Mouse (Mus musculus) liver, adult (tissue): ENCODE measurements at regions not wholly inside any gene's neighbourhood (a gene's known extent, or its start where the extent isn't known, plus 50 kb on each side); places are given as distances from the start of the nearest gene placed in this dataset.
A peak's percentile ranks its signal among the peaks of the same experiment; 100 is the strongest.

Source experiments
- GATA4 ChIP-seq: IDR thresholded peaks from 2 replicates; pipeline ENCODE4 v1.6.1; 2014; ENCODE audit warnings: mild to moderate bottlenecking, low read length; ENCODE audit not compliant: insufficient replicate concordance

DNA sequence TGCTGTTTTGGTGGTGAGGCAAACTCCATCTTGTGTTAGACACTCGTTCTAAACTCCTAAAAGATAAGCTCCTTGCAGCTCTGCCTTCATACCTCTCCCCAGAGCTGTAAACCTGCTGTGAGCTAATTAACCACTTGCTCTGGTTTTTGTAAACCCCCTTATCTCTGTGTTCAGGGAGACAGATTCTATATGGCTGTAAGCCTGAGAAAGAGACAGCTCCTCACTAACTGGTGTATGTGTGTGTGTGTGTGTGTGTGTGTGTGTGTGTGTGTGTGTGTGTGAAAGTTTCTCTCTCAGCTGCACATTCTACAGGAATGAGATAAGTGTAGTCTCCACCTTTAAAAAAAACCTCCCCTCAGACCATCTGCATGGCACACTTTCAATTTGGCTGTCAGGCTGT lies 126.7 kb upstream of the Slc39a10 start:
- no peak for TF ChIP-seq GATA4

DNA sequence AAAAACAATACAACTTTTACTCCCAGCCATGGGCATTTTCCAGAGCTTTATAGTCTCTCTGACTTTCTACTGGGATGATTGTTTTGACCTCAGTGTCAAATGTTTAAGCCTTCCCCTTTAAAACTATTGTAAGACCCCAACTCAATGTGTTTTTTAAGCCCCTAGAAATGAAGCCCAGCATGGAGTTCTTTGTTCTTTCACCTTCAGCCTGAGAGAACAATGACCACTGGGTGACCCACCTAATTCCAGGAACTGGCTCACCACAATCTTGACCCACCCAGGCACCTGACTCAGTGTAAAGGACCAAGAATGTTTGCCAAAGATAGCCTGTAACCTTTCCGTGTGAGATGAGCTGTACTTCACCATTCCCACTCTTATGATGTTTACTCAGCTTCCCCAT lies 121.9 kb upstream of the Slc39a10 start:
- no peak for TF ChIP-seq GATA4

DNA sequence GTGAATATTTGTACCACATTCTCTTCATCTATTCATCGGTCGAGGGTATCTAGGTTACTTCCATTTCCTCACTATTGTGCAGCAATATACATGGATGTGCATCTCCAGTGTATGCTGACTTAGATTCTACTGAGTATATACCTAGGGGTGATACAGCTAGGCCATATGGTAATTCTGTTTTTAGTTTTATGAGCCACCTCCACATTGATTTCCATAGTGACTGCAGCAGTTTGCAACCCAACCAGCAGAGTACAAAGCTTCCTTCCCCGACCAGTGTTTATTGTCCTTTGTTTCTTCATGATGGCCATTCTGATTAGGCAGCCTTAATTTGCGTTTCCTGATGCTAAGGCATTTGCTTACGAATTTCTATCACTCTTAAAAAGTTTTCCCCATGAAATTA lies 111.1 kb upstream of the Slc39a10 start:
- TF ChIP-seq GATA4, result no peak

DNA sequence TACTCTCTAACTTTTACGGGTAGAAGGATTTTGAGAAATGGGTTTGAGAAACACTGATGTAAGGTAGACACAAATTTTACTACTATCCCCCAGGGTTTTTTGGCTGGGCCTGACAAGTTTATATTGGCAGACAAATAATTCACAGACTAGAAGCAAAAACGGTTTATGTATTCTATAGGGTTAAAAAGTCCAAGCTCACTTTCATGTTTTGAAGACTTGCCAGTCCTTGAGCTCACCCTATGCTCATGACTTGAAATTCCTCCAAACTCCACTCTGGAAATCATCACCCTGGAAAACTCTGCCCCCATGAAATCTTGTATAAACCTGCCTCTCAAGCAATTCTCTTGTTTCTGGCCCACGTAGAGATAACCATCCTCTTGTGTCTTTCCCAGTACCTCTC lies 106.7 kb upstream of the Slc39a10 start:
- TF ChIP-seq GATA4, result no peak

DNA sequence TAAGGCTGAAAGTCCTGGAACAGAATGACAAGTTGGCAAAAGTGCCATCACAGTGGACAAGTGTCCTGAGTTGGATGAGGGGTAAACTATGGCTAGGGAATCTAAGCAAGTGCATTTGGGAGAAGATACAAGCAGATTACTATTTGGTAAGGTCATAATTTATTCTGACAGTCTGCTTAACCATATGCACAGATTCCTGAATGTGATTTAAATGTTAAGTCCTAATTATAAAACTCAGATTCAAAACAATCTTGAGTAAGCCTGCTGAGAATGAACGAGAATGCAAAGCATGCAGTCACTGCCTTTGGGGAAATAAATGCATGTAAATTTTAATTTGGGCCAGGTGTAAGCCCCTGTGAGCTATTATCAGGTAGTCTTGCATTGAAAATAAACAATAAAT lies 93.3 kb upstream of the Slc39a10 start:
- TF ChIP-seq GATA4, result no peak

DNA sequence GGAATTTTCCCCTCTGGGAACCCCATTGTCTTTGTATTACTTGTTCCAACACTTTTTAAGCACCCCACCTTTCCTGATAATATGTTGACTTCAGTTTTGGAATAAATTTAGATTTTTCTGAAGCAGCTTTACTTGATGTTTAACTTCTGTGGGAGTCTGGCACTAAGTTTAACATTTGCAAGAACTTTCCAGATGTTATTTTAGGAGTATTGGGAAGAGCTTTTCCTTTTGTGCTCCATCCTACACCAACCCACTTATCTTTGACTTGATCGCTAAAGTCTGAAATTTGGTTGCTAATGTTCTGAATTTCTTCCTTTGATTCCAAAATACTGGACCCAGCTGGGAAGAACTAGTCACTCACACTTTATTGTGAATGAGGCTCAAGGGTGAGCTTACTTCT lies 90.4 kb upstream of the Slc39a10 start:
- no peak for TF ChIP-seq GATA4

DNA sequence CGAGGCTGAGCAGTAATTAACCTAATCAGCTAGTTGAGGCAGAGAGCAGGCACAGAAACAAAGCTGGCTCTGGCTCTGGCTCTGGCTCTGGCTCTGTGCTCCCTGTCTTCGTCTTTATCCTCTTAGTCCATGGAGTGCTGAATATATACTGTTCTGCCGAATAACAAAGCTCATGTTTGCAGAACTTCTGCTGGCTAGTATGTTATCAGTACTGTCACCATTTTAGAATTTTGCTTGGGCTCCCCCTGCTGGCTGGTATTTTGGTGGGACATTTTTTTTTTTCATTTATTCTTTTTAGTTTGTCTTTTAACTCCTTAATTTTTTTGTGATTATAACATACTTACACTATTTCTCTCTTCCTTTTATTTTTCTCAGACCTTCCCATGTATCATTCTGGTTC lies 77.8 kb upstream of the Slc39a10 start:
- peak; percentile 36; the same call in 1 of the 2 replicates for TF ChIP-seq GATA4

DNA sequence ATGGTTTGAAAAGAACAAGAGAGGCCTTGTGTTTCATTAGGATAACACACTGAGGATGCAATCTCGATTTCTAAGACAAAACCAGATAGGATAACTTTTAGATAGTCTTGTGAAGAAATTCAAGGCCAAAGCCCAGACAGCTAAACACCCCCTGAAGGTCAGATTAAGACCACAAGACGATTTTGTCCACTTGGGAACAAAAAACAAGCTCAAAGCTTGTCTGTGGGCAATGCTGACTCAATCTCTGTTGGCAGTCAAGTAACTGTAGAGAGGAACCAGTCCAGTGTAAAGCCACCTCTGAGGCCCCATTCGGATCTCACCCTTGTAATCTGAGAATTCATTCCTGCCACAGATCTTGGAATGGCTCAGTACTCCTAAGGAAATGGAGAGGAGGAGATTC lies 75.7 kb upstream of the Slc39a10 start:
- TF ChIP-seq GATA4, result no peak

DNA sequence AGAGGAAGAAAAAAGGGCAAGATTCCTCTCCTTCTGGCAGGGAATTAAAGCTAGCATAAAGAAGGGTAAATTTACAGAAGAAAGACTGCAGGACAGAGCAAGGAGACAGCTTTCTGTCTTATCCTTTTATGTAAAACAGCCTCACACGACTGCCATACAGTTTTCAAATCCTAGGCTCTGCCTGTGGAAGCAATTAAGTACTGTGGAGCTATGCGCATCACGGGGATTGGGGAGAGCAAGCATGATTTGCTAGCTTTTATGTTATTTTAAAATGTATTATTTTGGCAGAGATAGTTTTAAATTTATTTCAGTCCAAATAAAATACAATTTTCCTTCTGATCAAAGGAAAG lies 74.2 kb upstream of the Slc39a10 start:
- TF ChIP-seq GATA4, result no peak

DNA sequence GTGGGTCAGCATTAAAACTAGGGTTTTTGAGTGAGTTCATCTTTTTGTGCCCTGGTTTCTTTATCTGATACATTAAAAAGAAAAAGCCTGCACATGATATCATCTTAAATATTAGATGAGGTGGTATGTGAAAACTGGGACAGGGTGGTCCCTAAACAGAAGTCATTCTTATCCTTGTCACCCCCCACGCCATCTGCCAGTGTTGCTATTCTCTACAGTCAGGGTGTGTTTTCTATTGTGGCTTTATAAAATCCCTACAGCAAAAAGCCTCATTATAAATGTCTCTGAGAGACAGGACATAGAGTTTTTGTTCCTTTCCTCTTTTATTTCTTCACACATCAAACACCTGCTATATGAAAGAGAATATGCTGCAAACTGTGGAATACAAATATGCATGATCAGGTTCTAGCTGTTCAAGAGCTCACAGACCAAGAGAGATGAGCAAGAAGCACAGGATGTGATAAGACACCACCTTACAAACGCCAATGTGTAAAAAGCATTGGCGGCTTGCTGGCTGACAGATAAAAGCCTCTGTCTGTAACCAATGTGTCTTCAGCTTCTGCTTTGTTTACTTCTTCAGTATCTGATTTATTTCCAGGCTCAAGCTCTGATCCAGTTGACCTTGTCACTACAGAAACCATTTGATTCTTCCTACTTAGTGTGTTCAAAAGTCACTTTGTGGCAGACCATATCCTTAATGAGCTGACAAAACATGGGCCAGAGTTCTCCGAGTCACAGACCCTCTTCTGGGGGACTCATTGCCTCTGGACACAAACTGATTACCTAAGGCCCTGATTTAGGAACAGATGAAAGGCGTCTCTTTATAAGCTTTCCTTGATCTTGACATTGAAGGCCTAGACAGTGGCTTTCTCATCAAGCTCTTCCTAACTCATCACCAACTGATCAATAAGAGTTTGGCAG lies 73.6 kb upstream of the Slc39a10 start:
- TF ChIP-seq GATA4, result no peak

DNA sequence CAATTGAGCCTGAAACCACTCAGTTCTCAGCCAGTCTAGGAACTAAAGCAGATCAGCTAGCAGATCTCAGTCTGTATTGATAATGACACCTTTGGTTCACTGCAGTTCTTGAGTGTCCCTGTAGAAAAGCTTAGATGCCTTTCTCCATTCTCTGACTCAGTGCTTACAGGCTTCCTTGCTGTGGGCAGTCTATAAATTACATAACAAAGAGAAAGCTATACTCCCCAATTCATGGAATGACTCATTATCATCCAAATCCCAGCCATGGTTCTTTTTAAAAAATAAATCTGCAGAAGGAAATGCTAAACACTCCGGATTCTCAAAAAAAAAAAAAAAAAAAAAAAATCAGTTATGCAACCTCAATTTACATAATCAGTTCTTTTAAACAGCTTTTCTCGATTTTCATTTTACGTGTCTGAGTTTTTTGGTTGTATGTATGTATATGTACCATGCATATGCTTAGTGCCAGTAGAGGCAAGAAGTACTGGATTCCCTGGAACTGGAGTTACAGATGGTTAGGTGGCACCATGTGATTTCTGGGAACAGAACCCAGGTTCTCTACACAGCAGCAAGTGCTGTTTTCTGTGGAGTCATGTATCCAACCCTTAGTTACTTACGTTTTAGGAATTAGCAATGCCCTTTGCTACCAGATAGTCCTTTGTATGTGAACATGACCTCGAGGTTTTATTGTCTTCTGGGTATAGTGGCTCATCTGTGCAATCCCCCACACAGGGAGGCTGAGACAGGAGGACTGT lies 71.5 kb upstream of the Slc39a10 start:
- no peak for TF ChIP-seq GATA4
